Mouse (Mus musculus): ENCODE results near the gene Creb3l2.

DNA sequence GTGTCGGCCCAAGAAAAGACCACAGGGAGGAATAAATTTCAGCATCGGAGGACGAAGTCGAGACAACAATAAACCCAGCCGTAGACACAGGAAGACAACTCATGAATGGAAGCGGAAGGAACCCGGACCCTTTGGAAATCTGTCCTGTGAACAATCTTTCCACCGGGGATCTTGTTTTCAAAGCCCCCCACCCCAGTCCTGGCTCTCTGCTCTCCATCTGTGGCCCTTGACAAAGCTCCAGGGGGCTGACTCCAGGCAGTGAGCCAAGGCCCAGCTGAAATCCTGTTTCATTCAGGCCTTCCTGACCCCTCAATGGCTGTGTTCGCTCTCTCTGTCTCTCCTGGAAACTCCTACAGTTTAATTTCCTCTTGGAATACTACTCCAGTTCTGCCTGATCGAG is 66.5 kb downstream of the Creb3l2 start:
- TF ChIP-seq POLR2A (IDR thresholded peaks at IDR 0.05; ENCODE audit: extremely low read depth, insufficient read depth, low read length) (no peak), CTCF (IDR thresholded peaks at IDR 0.05; ENCODE audit: extremely low read depth, insufficient read depth, low read length) (no peak)
